Mouse (Mus musculus): ENCODE measurements at regions not wholly inside any gene's neighbourhood (a gene's known extent, or its start where the extent isn't known, plus 50 kb on each side); places are given as distances from the start of the nearest gene placed in this dataset.

- TF ChIP-seq POLR2A (IDR thresholded peaks at IDR 0.05; ENCODE audit: insufficient read depth, low read length), result no peak
- TF ChIP-seq CTCF (IDR thresholded peaks at IDR 0.05; ENCODE audit: low read depth, low read length), result no peak
Measured at GRCm38 (mm10) chr10:119034396-119034795, 164.4 kb upstream of the Dyrk2 start.
